Mouse (Mus musculus): ENCODE results near the gene Mgat4c. TPM values are rescaled to one million over a fixed set of nuclear protein-coding genes. Genes with fewer than 3 reads are reported as not detected.
A peak's percentile ranks its signal among the peaks of the same experiment; 100 is the strongest.

The Mgat4c gene
- polyA plus RNA-seq, 1 experiment from 2014 or later: 71.1 TPM

GRCm38 (mm10) chr10:102191646-102192045, 510.4 kb downstream of the Mgat4c start:
- Histone ChIP-seq H3K4me3 (ENCODE audit: low read depth, low read length) (no peak overlapping the region), H3K4me1 (ENCODE audit: control insufficient read depth, insufficient read depth, low read length) (no peaks in the 10 kb centered on the region), H3K27ac (ENCODE audit: low read depth, low read length) (no peak overlapping the region), H3K36me3 (ENCODE audit: control insufficient read depth, insufficient read depth, low read length) (no peaks in the 10 kb centered on the region), H3K9ac (replicated peaks; ENCODE audit: low read depth, low read length) (no peak overlapping the region), H3K27me3 (ENCODE audit: control insufficient read depth, insufficient read depth, low read length) (no peaks in the 10 kb centered on the region), H3K9me3 (ENCODE audit: control insufficient read depth, low read length) (no peaks in the 10 kb centered on the region), H3K4me2 (ENCODE audit: low read depth, low read length) (no peak overlapping the region)
- ATAC-seq (ENCODE audit: low read depth): no peak
- WGBS: 86% methylated on average over 1 of the region's 1 CpGs

- no peak for ATAC-seq (ENCODE audit: low read depth)
- H3K27ac ChIP-seq (ENCODE audit: low read depth, low read length): no peak overlapping the region
These were observed 515.6 kb downstream of the Mgat4c start for GRCm38 (mm10) chr10:102196850-102197249.

GRCm38 (mm10) chr10:102238558-102239211, 557.4 kb downstream of the Mgat4c start:
- H3K36me3 ChIP-seq (ENCODE audit: control insufficient read depth, insufficient read depth, low read length): no peaks in the 10 kb centered on the region
- H3K9ac ChIP-seq (replicated peaks; ENCODE audit: low read depth, low read length): no peak overlapping the region
- H3K27ac ChIP-seq (ENCODE audit: low read depth, low read length): no peak overlapping the region
- H3K4me1 ChIP-seq (ENCODE audit: control insufficient read depth, insufficient read depth, low read length): peaks cover 3% of the 10 kb centered on the region; the same call in 1 of the 2 replicates
- ATAC-seq (ENCODE audit: low read depth): peak; percentile 84
- H3K4me3 ChIP-seq (ENCODE audit: low read depth, low read length): no peak overlapping the region
- no peaks in the 10 kb centered on the region for H3K9me3 ChIP-seq (ENCODE audit: control insufficient read depth, low read length)
- 22% methylated on average over 6 of the region's 6 CpGs for WGBS
- H3K4me2 ChIP-seq (ENCODE audit: low read depth, low read length): no peak overlapping the region
- H3K27me3 ChIP-seq (ENCODE audit: control insufficient read depth, insufficient read depth, low read length): no peaks in the 10 kb centered on the region

More at GRCm38 (mm10) chr10:102196850-102197249, 515.6 kb downstream of the Mgat4c start:
- H3K27me3 ChIP-seq (ENCODE audit: control insufficient read depth, insufficient read depth, low read length): no peaks in the 10 kb centered on the region
- no peak overlapping the region for H3K9ac ChIP-seq (replicated peaks; ENCODE audit: low read depth, low read length)
- WGBS: 85% methylated on average over 4 of the region's 4 CpGs
- no peak overlapping the region for H3K4me2 ChIP-seq (ENCODE audit: low read depth, low read length)
- no peak overlapping the region for H3K4me3 ChIP-seq (ENCODE audit: low read depth, low read length)
- no peaks in the 10 kb centered on the region for H3K36me3 ChIP-seq (ENCODE audit: control insufficient read depth, insufficient read depth, low read length)
- no peaks in the 10 kb centered on the region for H3K4me1 ChIP-seq (ENCODE audit: control insufficient read depth, insufficient read depth, low read length)
- no peaks in the 10 kb centered on the region for H3K9me3 ChIP-seq (ENCODE audit: control insufficient read depth, low read length)

- no peaks in the 10 kb centered on the region for H3K9me3 ChIP-seq (ENCODE audit: control insufficient read depth, low read length)
- H3K9ac ChIP-seq (replicated peaks; ENCODE audit: low read depth, low read length): no peak overlapping the region
- no peaks in the 10 kb centered on the region for H3K27me3 ChIP-seq (ENCODE audit: control insufficient read depth, insufficient read depth, low read length)
- ATAC-seq (ENCODE audit: low read depth): no peak
- H3K4me2 ChIP-seq (ENCODE audit: low read depth, low read length): no peak overlapping the region
- H3K4me1 ChIP-seq (ENCODE audit: control insufficient read depth, insufficient read depth, low read length): peaks cover under 1% of the 10 kb centered on the region; the same call in 1 of the 2 replicates
- no peak overlapping the region for H3K4me3 ChIP-seq (ENCODE audit: low read depth, low read length)
- H3K36me3 ChIP-seq (ENCODE audit: control insufficient read depth, insufficient read depth, low read length): no peaks in the 10 kb centered on the region
- no peak overlapping the region for H3K27ac ChIP-seq (ENCODE audit: low read depth, low read length)
These were observed 562.6 kb downstream of the Mgat4c start for GRCm38 (mm10) chr10:102243897-102244296.

GRCm38 (mm10) chr10:102244601-102245000, 563.3 kb downstream of the Mgat4c start:
- 45% methylated on average over 5 of the region's 5 CpGs for WGBS
- H3K27ac ChIP-seq (ENCODE audit: low read depth, low read length): no peak overlapping the region

GRCm38 (mm10) chr10:102245269-102245668, 564.0 kb downstream of the Mgat4c start:
- 71% methylated on average over 9 of the region's 9 CpGs for WGBS
- Histone ChIP-seq H3K27ac (ENCODE audit: low read depth, low read length) (no peak overlapping the region), H3K27me3 (ENCODE audit: control insufficient read depth, insufficient read depth, low read length) (no peaks in the 10 kb centered on the region), H3K4me3 (ENCODE audit: low read depth, low read length) (no peak overlapping the region), H3K9me3 (ENCODE audit: control insufficient read depth, low read length) (no peaks in the 10 kb centered on the region), H3K4me2 (ENCODE audit: low read depth, low read length) (no peak overlapping the region), H3K4me1 (ENCODE audit: control insufficient read depth, insufficient read depth, low read length) (no peaks in the 10 kb centered on the region), H3K9ac (replicated peaks; ENCODE audit: low read depth, low read length) (no peak overlapping the region), H3K36me3 (ENCODE audit: control insufficient read depth, insufficient read depth, low read length) (no peaks in the 10 kb centered on the region)
- peak; percentile 71; the same call in 1 of the 2 replicates for ATAC-seq (ENCODE audit: low read depth)

More at GRCm38 (mm10) chr10:102244601-102245000, 563.3 kb downstream of the Mgat4c start:
- H3K4me3 ChIP-seq (ENCODE audit: low read depth, low read length): no peak overlapping the region
- no peaks in the 10 kb centered on the region for H3K9me3 ChIP-seq (ENCODE audit: control insufficient read depth, low read length)
- H3K27me3 ChIP-seq (ENCODE audit: control insufficient read depth, insufficient read depth, low read length): no peaks in the 10 kb centered on the region
- ATAC-seq (ENCODE audit: low read depth): peak; percentile 52; the same call in 1 of the 2 replicates
- H3K9ac ChIP-seq (replicated peaks; ENCODE audit: low read depth, low read length): no peak overlapping the region
- no peak overlapping the region for H3K4me2 ChIP-seq (ENCODE audit: low read depth, low read length)
- H3K4me1 ChIP-seq (ENCODE audit: control insufficient read depth, insufficient read depth, low read length): no peaks in the 10 kb centered on the region
- no peaks in the 10 kb centered on the region for H3K36me3 ChIP-seq (ENCODE audit: control insufficient read depth, insufficient read depth, low read length)

- Histone ChIP-seq H3K4me1 (ENCODE audit: control insufficient read depth, insufficient read depth, low read length) (no peaks in the 10 kb centered on the region), H3K4me2 (ENCODE audit: low read depth, low read length) (no peak overlapping the region), H3K27me3 (ENCODE audit: control insufficient read depth, insufficient read depth, low read length) (no peaks in the 10 kb centered on the region), H3K9me3 (ENCODE audit: control insufficient read depth, low read length) (no peaks in the 10 kb centered on the region), H3K4me3 (ENCODE audit: low read depth, low read length) (no peak overlapping the region), H3K9ac (replicated peaks; ENCODE audit: low read depth, low read length) (no peak overlapping the region), H3K36me3 (ENCODE audit: control insufficient read depth, insufficient read depth, low read length) (no peaks in the 10 kb centered on the region), H3K27ac (ENCODE audit: low read depth, low read length) (no peak overlapping the region)
- 76% methylated on average over 5 of the region's 5 CpGs for WGBS
- no peak for ATAC-seq (ENCODE audit: low read depth)
These were observed 627.7 kb downstream of the Mgat4c start for GRCm38 (mm10) chr10:102308892-102309479.

GRCm38 (mm10) chr10:102365685-102366381, 684.5 kb downstream of the Mgat4c start:
- no peak overlapping the region for H3K9ac ChIP-seq (replicated peaks; ENCODE audit: low read depth, low read length)
- no peak overlapping the region for H3K4me3 ChIP-seq (ENCODE audit: low read depth, low read length)
- no peak overlapping the region for H3K27ac ChIP-seq (ENCODE audit: low read depth, low read length)
- no peaks in the 10 kb centered on the region for H3K9me3 ChIP-seq (ENCODE audit: control insufficient read depth, low read length)
- 35% methylated on average over 5 of the region's 5 CpGs for WGBS
- ATAC-seq (ENCODE audit: low read depth): no peak
- H3K4me2 ChIP-seq (ENCODE audit: low read depth, low read length): no peak overlapping the region
- no peaks in the 10 kb centered on the region for H3K27me3 ChIP-seq (ENCODE audit: control insufficient read depth, insufficient read depth, low read length)
- no peaks in the 10 kb centered on the region for H3K36me3 ChIP-seq (ENCODE audit: control insufficient read depth, insufficient read depth, low read length)
- H3K4me1 ChIP-seq (ENCODE audit: control insufficient read depth, insufficient read depth, low read length): no peaks in the 10 kb centered on the region

GRCm38 (mm10) chr10:102370576-102370975, 689.3 kb downstream of the Mgat4c start:
- Histone ChIP-seq H3K36me3 (ENCODE audit: control insufficient read depth, insufficient read depth, low read length) (no peaks in the 10 kb centered on the region), H3K27ac (ENCODE audit: low read depth, low read length) (no peak overlapping the region), H3K9me3 (ENCODE audit: control insufficient read depth, low read length) (no peaks in the 10 kb centered on the region), H3K9ac (replicated peaks; ENCODE audit: low read depth, low read length) (no peak overlapping the region), H3K4me2 (ENCODE audit: low read depth, low read length) (no peak overlapping the region), H3K4me3 (ENCODE audit: low read depth, low read length) (no peak overlapping the region), H3K27me3 (ENCODE audit: control insufficient read depth, insufficient read depth, low read length) (no peaks in the 10 kb centered on the region), H3K4me1 (ENCODE audit: control insufficient read depth, insufficient read depth, low read length) (no peaks in the 10 kb centered on the region)
- WGBS: 93% methylated on average over 1 of the region's 1 CpGs
- no peak for ATAC-seq (ENCODE audit: low read depth)
